Mouse (Mus musculus) embryonic stem cell, embryonic (primary cell): ENCODE measurements around the gene Rpl35.

ENCODE experiments used
- CTCF ChIA-PET, 4 experiments: fragments of 300-600 bp in 2 of 4; fragments of 350-600 bp in 2 of 4; sonication (Branson Sonifier 250); formaldehyde crosslinking; loops; one replicate each; lab custom pipeline; 2022; ENCODE audit warnings: inconsistent platforms in 2 of 4; lab: Charles Lee
- POLR2A ChIA-PET, 4 experiments: fragments of 300-600 bp in 2 of 4; fragments of 350-600 bp in 2 of 4; sonication (Branson Sonifier 250); formaldehyde crosslinking; loops; one replicate each; lab custom pipeline; 2022; ENCODE audit warnings: antibody characterized with exemption in 4 of 4, inconsistent platforms in 1 of 4; lab: Charles Lee

Gene Rpl35

GRCm38 (mm10) chr2:39003512-39003911 lies 1.9 kb downstream of the Rpl35 start:
- CTCF ChIA-PET, result no interaction called here
- POLR2A ChIA-PET, result interaction anchor here (0.6 to 13.2 kb wide), 27 partner anchors 8 to 468 kb away, joined by 3 to 225 read pairs (median 5); partner anchors contain the start of genes Golga1 (in 1 of the 4), Ppp6c (in 1 of the 4) and Scai (in 1 of the 4)

GRCm38 (mm10) chr2:39003106-39003505 lies 2.3 kb downstream of the Rpl35 start:
- POLR2A ChIA-PET, result interaction anchor here (0.6 to 13.2 kb wide), 25 partner anchors 8 to 351 kb away, joined by 3 to 225 read pairs (median 5); partner anchors contain the start of genes Golga1 (in 1 of the 4), Ppp6c (in 1 of the 4) and Scai (in 1 of the 4)
- CTCF ChIA-PET, result no interaction called here

- POLR2A ChIA-PET, result interaction anchor here in 3 of 4 experiments (0.6 to 13.2 kb wide), 13 partner anchors 14 to 333 kb away, joined by 3 to 225 read pairs (median 8); no protein-coding TSS in a partner anchor
Observed at GRCm38 (mm10) chr2:39001866-39002265, 3.6 kb downstream of the Rpl35 start.

GRCm38 (mm10) chr2:39000587-39000919 lies 4.9 kb downstream of the Rpl35 start:
- POLR2A ChIA-PET, result interaction anchor here (0.7 to 13.2 kb wide), 41 partner anchors 8 to 649 kb away, joined by 3 to 225 read pairs (median 4); partner anchors contain the start of genes Ppp6c (in 2 of the 4) and Olfml2a (in 1 of the 4)
- CTCF ChIA-PET, result interaction anchor here in 1 of 4 experiments (0.6 kb wide), 1 partner anchor 14 kb away, joined by 3 read pairs; no protein-coding TSS in a partner anchor

More at GRCm38 (mm10) chr2:39001866-39002265, 3.6 kb downstream of the Rpl35 start:
- CTCF ChIA-PET, result interaction anchor here in 1 of 4 experiments (1.0 kb wide), 1 partner anchor 356 kb away, joined by 3 read pairs; no protein-coding TSS in a partner anchor

GRCm38 (mm10) chr2:38999910-39000586 lies 5.4 kb downstream of the Rpl35 start:
- ChIA-PET POLR2A (interaction anchor here (0.6 to 13.2 kb wide), 48 partner anchors 8 to 648 kb away, joined by 3 to 225 read pairs (median 4); partner anchors contain the start of genes Ppp6c (in 2 of the 4) and Olfml2a (in 1 of the 4)), CTCF (interaction anchor here in 3 of 4 experiments (0.6 to 1.2 kb wide), 4 partner anchors 14 to 68 kb away, joined by 3 to 4 read pairs (median 3); partner anchors contain the start of gene Olfml2a (in 1 of the 3))

- CTCF ChIA-PET, result interaction anchor here in 3 of 4 experiments (0.7 to 2.0 kb wide), 6 partner anchors 12 to 73 kb away, joined by 3 to 23 read pairs (median 4); partner anchors contain the start of gene Olfml2a (in 1 of the 3)
- POLR2A ChIA-PET, result interaction anchor here (0.9 to 13.2 kb wide), 29 partner anchors 9 to 230 kb away, joined by 3 to 225 read pairs (median 5); partner anchors contain the start of gene Ppp6c (in 1 of the 4)
Observed at GRCm38 (mm10) chr2:38999381-38999780, 6.0 kb downstream of the Rpl35 start.

GRCm38 (mm10) chr2:38997386-38998374 lies 7.7 kb downstream of the Rpl35 start, which contains the start of gene Wdr38:
TSS of gene Wdr38 (plus strand) at chr2:38997476.
- CTCF ChIA-PET, result interaction anchor here (0.5 to 2.0 kb wide), 43 partner anchors 8 to 792 kb away, joined by 3 to 23 read pairs (median 4); partner anchors contain the start of genes Olfml2a (in 4 of the 4), Rpl35 (in 2 of the 4) and Nr6a1 (in 1 of the 4)
- POLR2A ChIA-PET, result interaction anchor here in 3 of 4 experiments (0.7 to 13.2 kb wide), 20 partner anchors 8 to 407 kb away, joined by 3 to 225 read pairs (median 6); partner anchors contain the start of gene Olfml2a (in 2 of the 3)

- CTCF ChIA-PET, result no interaction called here
Observed at GRCm38 (mm10) chr2:38992452-38992851, 13.0 kb downstream of the Rpl35 start.

GRCm38 (mm10) chr2:38992004-38992403 lies 13.4 kb downstream of the Rpl35 start:
- POLR2A ChIA-PET, result interaction anchor here in 2 of 4 experiments (0.9 to 16.6 kb wide), 7 partner anchors 8 to 217 kb away, joined by 3 to 225 read pairs (median 4); partner anchors contain the start of genes Arpc5l (in 2 of the 2) and Rpl35 (in 2 of the 2)
- CTCF ChIA-PET, result no interaction called here

More at GRCm38 (mm10) chr2:38992452-38992851, 13.0 kb downstream of the Rpl35 start:
- POLR2A ChIA-PET, result interaction anchor here in 2 of 4 experiments (0.6 to 16.6 kb wide), 11 partner anchors 8 to 221 kb away, joined by 3 to 225 read pairs (median 3); partner anchors contain the start of genes Arpc5l (in 2 of the 2) and Rpl35 (in 2 of the 2)

GRCm38 (mm10) chr2:38988929-38989328 lies 16.5 kb downstream of the Rpl35 start:
- ChIA-PET CTCF (interaction anchor here in 1 of 4 experiments (1.5 to 3.7 kb wide), 2 partner anchors 9 to 12 kb away, joined by 8 to 23 read pairs; no protein-coding TSS in a partner anchor), POLR2A (interaction anchor here in 2 of 4 experiments (3.0 to 16.6 kb wide), 3 partner anchors 9 to 15 kb away, joined by 11 to 225 read pairs (median 22); partner anchors contain the start of genes Arpc5l (in 2 of the 2) and Rpl35 (in 2 of the 2))

- POLR2A ChIA-PET, result interaction anchor here (0.5 to 16.6 kb wide), 16 partner anchors 8 to 1599 kb away, joined by 3 to 225 read pairs (median 6); partner anchors contain the start of genes Arpc5l (in 3 of the 4) and Rpl35 (in 3 of the 4)
Observed at GRCm38 (mm10) chr2:38987803-38988510, 17.5 kb downstream of the Rpl35 start.

GRCm38 (mm10) chr2:38987371-38987770 lies 18.1 kb downstream of the Rpl35 start:
- POLR2A ChIA-PET, result interaction anchor here (0.5 to 16.6 kb wide), 17 partner anchors 9 to 1598 kb away, joined by 3 to 225 read pairs (median 5); partner anchors contain the start of genes Arpc5l (in 3 of the 4) and Rpl35 (in 3 of the 4)

More at GRCm38 (mm10) chr2:38987803-38988510, 17.5 kb downstream of the Rpl35 start:
- CTCF ChIA-PET, result interaction anchor here (0.6 to 3.7 kb wide), 9 partner anchors 10 to 57 kb away, joined by 3 to 23 read pairs (median 5); partner anchors contain the start of gene Olfml2a (in 1 of the 4)

GRCm38 (mm10) chr2:38986580-38986979 lies 18.8 kb downstream of the Rpl35 start:
- CTCF ChIA-PET, result interaction anchor here (0.5 to 3.7 kb wide), 7 partner anchors 10 to 435 kb away, joined by 3 to 23 read pairs (median 4); no protein-coding TSS in a partner anchor

More at GRCm38 (mm10) chr2:38987371-38987770, 18.1 kb downstream of the Rpl35 start:
- CTCF ChIA-PET, result interaction anchor here (0.6 to 3.7 kb wide), 11 partner anchors 11 to 350 kb away, joined by 3 to 23 read pairs (median 4); partner anchors contain the start of gene Olfml2a (in 1 of the 4)

GRCm38 (mm10) chr2:38983456-38983855 lies 22.0 kb downstream of the Rpl35 start:
- CTCF ChIA-PET, result interaction anchor here in 1 of 4 experiments (2.1 kb wide), 1 partner anchor 11 kb away, joined by 10 read pairs; no protein-coding TSS in a partner anchor
- POLR2A ChIA-PET, result interaction anchor here in 1 of 4 experiments (16.6 kb wide), 1 partner anchor 21 kb away, joined by 225 read pairs; the partner anchor contains the start of genes Arpc5l and Rpl35

More at GRCm38 (mm10) chr2:38986580-38986979, 18.8 kb downstream of the Rpl35 start:
- POLR2A ChIA-PET, result interaction anchor here (1.0 to 16.6 kb wide), 9 partner anchors 9 to 21 kb away, joined by 3 to 225 read pairs (median 9); partner anchors contain the start of genes Arpc5l (in 3 of the 4) and Rpl35 (in 3 of the 4)

GRCm38 (mm10) chr2:38977837-38978236 lies 27.6 kb downstream of the Rpl35 start:
- ChIA-PET POLR2A (interaction anchor here in 1 of 4 experiments (1.1 to 4.3 kb wide), 2 partner anchors 9 to 23 kb away, joined by 3 to 34 read pairs; no protein-coding TSS in a partner anchor), CTCF (interaction anchor here in 1 of 4 experiments (2.3 kb wide), 1 partner anchor 10 kb away, joined by 8 read pairs; no protein-coding TSS in a partner anchor)
